Mouse (Mus musculus) lung, postnatal 0 days (tissue): Measurements from ENCODE around the gene Spo11. TPM values are rescaled to one million over a fixed set of nuclear protein-coding genes. Genes with fewer than 3 reads are reported as not detected.

Experiments used
- ATAC-seq: fragments of 200-750 bp; cut with Nextera tagmentation; 2 replicates; pipeline ENCODE4 v1.8.0; 2017; ENCODE audit warnings: moderate library complexity
- DNase-seq: peaks from one replicate; pipeline ENCODE4 v3.0.0-alpha.2; 2016; ENCODE audit warnings: low spot score
- H3K27ac ChIP-seq: fragments of 300-500 bp; sonication (generic); 2 replicates; pipeline ENCODE4 v1.5.1; 2014; ENCODE audit warnings: antibody characterized with exemption, mild to moderate bottlenecking, low read length, mixed read lengths
- H3K27me3 ChIP-seq: fragments of 300-500 bp; sonication (generic); replicated peaks from 2 replicates; pipeline ENCODE4 v1.6.1; 2014; ENCODE audit warnings: low read length, mixed read lengths; ENCODE audit not compliant: insufficient read depth
- H3K36me3 ChIP-seq: fragments of 300-500 bp; sonication (generic); 2 replicates; pipeline ENCODE4 v1.6.1; 2014; ENCODE audit warnings: low read length, mixed read lengths; ENCODE audit not compliant: insufficient read depth
- H3K4me1 ChIP-seq: fragments of 300-500 bp; sonication (generic); 2 replicates; pipeline ENCODE4 v1.6.1; 2014; ENCODE audit warnings: antibody characterized with exemption, low read depth, low read length, mixed read lengths; ENCODE audit not compliant: insufficient read depth
- H3K4me2 ChIP-seq: fragments of 300-500 bp; sonication (generic); replicated peaks from 2 replicates; pipeline ENCODE4 v1.6.1; 2014; ENCODE audit warnings: low read depth, mild to moderate bottlenecking, low read length, moderate library complexity, mixed read lengths
- H3K4me3 ChIP-seq: fragments of 300-500 bp; sonication (generic); 2 replicates; pipeline ENCODE4 v1.5.1; 2014; ENCODE audit warnings: low read depth, low read length
- H3K9ac ChIP-seq: fragments of 300-500 bp; sonication (generic); replicated peaks from 2 replicates; pipeline ENCODE4 v1.6.1; 2014; ENCODE audit warnings: low read depth, mild to moderate bottlenecking
- H3K9me3 ChIP-seq: fragments of 300-500 bp; sonication (generic); 2 replicates; pipeline ENCODE4 v1.6.1; 2016; ENCODE audit warnings: low read length, mixed read lengths
- CTCF ChIP-seq: IDR thresholded peaks from 2 replicates; pipeline ENCODE4 v1.5.1; 2016; ENCODE audit warnings: antibody characterized with exemption, mild to moderate bottlenecking
- EP300 ChIP-seq: IDR thresholded peaks from 2 replicates; pipeline ENCODE4 v1.6.1; 2016; ENCODE audit warnings: antibody characterized with exemption, mild to moderate bottlenecking, control low read depth
- WGBS: fragments of 180-500 bp; shearing (Covaris S2); extraction: QIAGEN DNeasy Blood & Tissue Kit; methylation state at CpG from one replicate; pipeline ENCODE4 v1.1.7; 2014; 5-methylcytosine and 5-hydroxymethylcytosine counted together
- polyA plus RNA-seq: library from polyadenylated mRNA; unstranded; fragments of >200 nt; fragmentation: Nextera tagmentation; extraction: Ambion mirVana; gene quantifications from 2 replicates; pipeline ENCODE4 v1.2.1, GENCODE M21; 2015

The Spo11 gene
- polyA plus RNA-seq, 1 experiment from 2014 or later, result not detected

DNA sequence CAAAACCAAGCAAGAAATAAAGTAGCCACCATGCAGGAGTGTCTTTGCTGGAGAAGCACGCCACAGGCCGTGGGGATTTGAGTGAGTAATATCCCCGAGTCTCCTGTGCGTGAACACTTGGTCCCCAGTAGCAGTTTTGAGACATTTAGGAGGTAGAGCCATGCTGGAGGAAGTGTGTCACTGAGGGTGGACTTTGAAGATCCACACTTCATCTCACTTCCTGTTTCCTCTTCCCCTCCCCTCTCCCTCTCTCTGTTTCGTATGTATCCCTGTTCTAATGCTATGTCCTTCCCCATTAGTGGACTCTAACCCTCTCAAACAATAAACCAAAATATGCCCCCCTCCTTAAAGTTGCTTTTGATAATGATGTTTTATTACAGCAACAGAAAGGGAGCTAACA lies 11.0 kb upstream of the Spo11 start:
- no peak for TF ChIP-seq CTCF
- no peak for TF ChIP-seq EP300
- WGBS, result 69% methylated on average over 5 of the region's 5 CpGs
- no peak overlapping the region for H3K27ac ChIP-seq

GRCm38 (mm10) chr2:172971865-172972264 lies 5.6 kb upstream of the Spo11 start:
- no peak overlapping the region for H3K4me3 ChIP-seq
- H3K9me3 ChIP-seq, result no peaks in the 10 kb centered on the region
- ATAC-seq, result no peak
- no peaks in the 10 kb centered on the region for H3K27me3 ChIP-seq
- DNase-seq, result no peak
- H3K9ac ChIP-seq, result no peak overlapping the region
- H3K4me1 ChIP-seq, result no peaks in the 10 kb centered on the region
- TF ChIP-seq EP300, result no peak
- TF ChIP-seq CTCF, result no peak
- WGBS, result 91% methylated on average over 2 of the region's 2 CpGs
- H3K27ac ChIP-seq, result no peak overlapping the region
- H3K36me3 ChIP-seq, result no peaks in the 10 kb centered on the region
- no peak overlapping the region for H3K4me2 ChIP-seq

More for the DNA sequence above, 11.0 kb upstream of the Spo11 start:
- no peaks in the 10 kb centered on the region for H3K36me3 ChIP-seq
- no peaks in the 10 kb centered on the region for H3K9me3 ChIP-seq
- H3K4me3 ChIP-seq, result no peak overlapping the region
- H3K9ac ChIP-seq, result no peak overlapping the region
- H3K4me2 ChIP-seq, result no peak overlapping the region
- DNase-seq, result no peak
- H3K27me3 ChIP-seq, result no peaks in the 10 kb centered on the region
- no peaks in the 10 kb centered on the region for H3K4me1 ChIP-seq
- ATAC-seq, result no peak

GRCm38 (mm10) chr2:172973806-172974565 lies 3.5 kb upstream of the Spo11 start:
- no peak for DNase-seq
- no peak for ATAC-seq
- 16% methylated on average over 7 of the region's 7 CpGs for WGBS

DNA sequence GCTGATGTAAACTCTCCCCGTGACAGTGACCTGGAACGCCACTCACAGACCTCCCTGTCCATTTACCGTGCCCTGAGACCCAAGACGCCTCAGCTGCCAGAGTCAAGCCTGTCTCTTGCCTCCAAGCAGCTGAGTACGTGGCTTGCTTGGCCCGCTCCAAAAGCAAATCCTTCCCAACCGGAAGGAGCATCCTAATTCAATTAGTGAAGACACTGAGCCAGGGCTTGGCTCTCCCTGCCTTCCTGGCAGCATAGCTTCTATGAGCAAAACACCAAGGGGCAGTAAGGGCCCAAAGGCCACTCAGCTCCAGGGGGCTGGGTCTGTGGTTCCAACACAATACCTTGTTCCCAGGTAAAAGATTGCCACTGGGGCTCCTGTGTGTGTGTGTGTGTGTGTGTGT lies 2.8 kb upstream of the Spo11 start:
- DNase-seq, result no peak
- WGBS, result 27% methylated on average over 7 of the region's 7 CpGs
- no peak overlapping the region for H3K27ac ChIP-seq

More at GRCm38 (mm10) chr2:172973806-172974565, 3.5 kb upstream of the Spo11 start:
- H3K27me3 ChIP-seq, result no peaks in the 10 kb centered on the region
- H3K27ac ChIP-seq, result no peak overlapping the region
- no peak for TF ChIP-seq EP300
- no peak for TF ChIP-seq CTCF
- no peak overlapping the region for H3K9ac ChIP-seq
- H3K9me3 ChIP-seq, result no peaks in the 10 kb centered on the region
- no peaks in the 10 kb centered on the region for H3K36me3 ChIP-seq
- no peak overlapping the region for H3K4me2 ChIP-seq
- H3K4me3 ChIP-seq, result no peak overlapping the region
- no peaks in the 10 kb centered on the region for H3K4me1 ChIP-seq

GRCm38 (mm10) chr2:172975159-172975558 lies 2.3 kb upstream of the Spo11 start:
- H3K9me3 ChIP-seq, result no peaks in the 10 kb centered on the region
- DNase-seq (no peak), ATAC-seq (no peak)
- H3K36me3 ChIP-seq, result no peaks in the 10 kb centered on the region
- H3K27me3 ChIP-seq, result no peaks in the 10 kb centered on the region
- H3K27ac ChIP-seq, result no peak overlapping the region
- TF ChIP-seq EP300, result no peak
- no peak for TF ChIP-seq CTCF
- no peak overlapping the region for H3K4me2 ChIP-seq
- no peak overlapping the region for H3K4me3 ChIP-seq
- H3K9ac ChIP-seq, result no peak overlapping the region
- 70% methylated on average over 6 of the region's 6 CpGs for WGBS
- H3K4me1 ChIP-seq, result no peaks in the 10 kb centered on the region

More for the DNA sequence above, 2.8 kb upstream of the Spo11 start:
- Histone ChIP-seq H3K4me1 (no peaks in the 10 kb centered on the region), H3K4me3 (no peak overlapping the region), H3K4me2 (no peak overlapping the region), H3K27me3 (no peaks in the 10 kb centered on the region), H3K9me3 (no peaks in the 10 kb centered on the region), H3K36me3 (no peaks in the 10 kb centered on the region), H3K9ac (no peak overlapping the region)
- TF ChIP-seq CTCF, result no peak
- no peak for TF ChIP-seq EP300
- ATAC-seq, result no peak

DNA sequence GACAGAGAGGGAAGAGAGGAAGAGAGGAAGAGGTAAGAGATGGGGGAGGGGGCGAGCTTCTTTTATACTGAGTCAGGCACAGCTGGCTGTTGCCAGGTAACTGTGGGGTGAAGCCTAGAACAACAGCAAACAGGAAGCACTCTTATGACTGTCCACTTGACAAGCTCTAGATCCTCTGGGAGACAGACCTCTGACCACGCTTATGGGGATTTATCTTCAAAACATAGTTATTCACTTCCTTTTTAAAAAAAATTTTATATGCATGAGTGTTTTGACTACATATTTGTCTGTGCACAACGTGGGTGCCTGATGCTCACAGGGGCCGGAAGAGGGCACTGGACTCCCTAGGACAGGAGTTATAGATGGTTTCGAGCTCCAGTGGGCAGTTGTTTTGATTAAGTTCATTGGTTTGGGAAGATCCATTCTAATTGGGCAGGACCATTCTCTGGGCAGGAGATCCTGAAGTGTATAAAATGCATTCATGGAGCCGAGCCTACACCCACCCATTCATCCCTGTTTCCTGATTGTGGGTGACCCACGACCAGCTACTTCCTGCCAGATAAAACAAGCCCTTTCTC lies 750 bp upstream of the Spo11 start:
- no peaks in the 10 kb centered on the region for H3K27me3 ChIP-seq
- peak; percentile 33 for ATAC-seq
- no peak overlapping the region for H3K4me3 ChIP-seq
- no peak for DNase-seq
- no peaks in the 10 kb centered on the region for H3K9me3 ChIP-seq
- H3K4me1 ChIP-seq, result no peaks in the 10 kb centered on the region
- no peak overlapping the region for H3K9ac ChIP-seq
- TF ChIP-seq EP300 (no peak), CTCF (no peak)
- no peak overlapping the region for H3K4me2 ChIP-seq
- no peaks in the 10 kb centered on the region for H3K36me3 ChIP-seq
- H3K27ac ChIP-seq, result no peak overlapping the region
- 19% methylated on average over 7 of the region's 7 CpGs for WGBS
